Mouse (Mus musculus) spleen, postnatal 4 days (tissue): Measurements from ENCODE around the gene Cdh24.

ENCODE experiments used
- DNase-seq, 2 experiments: peaks; one replicate each; pipeline ENCODE4 v3.0.0; 2022; ENCODE audit warnings: low spot score in 2 of 2

Gene Cdh24

DNA sequence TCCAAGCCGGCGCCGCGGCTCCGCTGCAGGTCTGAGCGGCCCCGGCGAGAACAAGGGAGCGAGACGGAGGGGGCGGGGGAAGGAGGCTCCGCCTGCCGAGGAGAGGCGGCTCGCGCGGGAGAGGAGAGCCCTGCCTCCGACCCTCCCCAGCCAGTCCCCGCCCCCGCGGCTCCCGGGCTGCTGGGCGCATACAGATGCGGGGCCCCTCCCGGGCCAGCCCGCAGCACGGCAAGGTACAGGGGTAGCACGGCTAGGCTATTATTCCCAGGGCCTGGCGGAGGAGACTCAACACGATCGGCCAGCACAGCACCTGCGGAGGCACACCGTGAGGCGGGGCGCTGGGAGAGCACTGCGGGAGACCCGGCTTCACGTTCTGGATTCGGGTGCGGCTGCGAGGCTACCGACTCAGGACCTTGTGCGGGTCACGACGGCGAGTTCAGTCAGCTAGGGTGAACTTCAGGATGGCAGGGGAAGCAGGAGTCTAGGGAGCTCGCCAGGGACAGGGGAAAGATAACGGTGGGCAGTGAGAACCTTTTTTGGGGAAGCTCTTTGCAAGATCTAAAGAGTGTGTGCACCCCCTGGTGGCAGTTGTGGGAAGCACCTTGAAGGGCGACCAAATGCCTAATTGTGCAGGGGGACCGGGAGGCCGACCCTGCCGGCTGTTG lies at the start of gene Cdh24:
Gene Cdh24 (minus strand): TSS at position 60 of the 665 bp plus-strand sequence.
- peak; percentile 85 to 96 for DNase-seq

DNA sequence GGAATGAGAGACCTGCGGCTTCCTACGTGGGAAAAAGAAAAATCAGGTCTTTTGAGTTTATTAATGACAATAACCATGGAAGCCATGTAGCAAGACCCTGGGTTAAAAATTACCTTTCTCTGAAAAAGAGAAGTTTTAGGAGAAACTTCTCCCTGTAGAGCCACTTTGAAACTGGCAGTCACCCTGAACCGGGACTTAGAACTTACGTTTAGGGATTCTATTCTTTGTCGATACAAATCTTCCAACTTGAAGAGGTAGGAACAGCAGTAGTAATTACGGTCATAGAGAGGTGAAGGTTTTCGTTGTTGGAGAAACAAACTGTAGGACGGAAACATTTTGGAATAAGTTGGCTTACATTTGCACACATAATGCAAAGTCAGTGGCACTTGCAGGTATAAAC lies 46.1 kb upstream of the Cdh24 start:
- no peak for DNase-seq

DNA sequence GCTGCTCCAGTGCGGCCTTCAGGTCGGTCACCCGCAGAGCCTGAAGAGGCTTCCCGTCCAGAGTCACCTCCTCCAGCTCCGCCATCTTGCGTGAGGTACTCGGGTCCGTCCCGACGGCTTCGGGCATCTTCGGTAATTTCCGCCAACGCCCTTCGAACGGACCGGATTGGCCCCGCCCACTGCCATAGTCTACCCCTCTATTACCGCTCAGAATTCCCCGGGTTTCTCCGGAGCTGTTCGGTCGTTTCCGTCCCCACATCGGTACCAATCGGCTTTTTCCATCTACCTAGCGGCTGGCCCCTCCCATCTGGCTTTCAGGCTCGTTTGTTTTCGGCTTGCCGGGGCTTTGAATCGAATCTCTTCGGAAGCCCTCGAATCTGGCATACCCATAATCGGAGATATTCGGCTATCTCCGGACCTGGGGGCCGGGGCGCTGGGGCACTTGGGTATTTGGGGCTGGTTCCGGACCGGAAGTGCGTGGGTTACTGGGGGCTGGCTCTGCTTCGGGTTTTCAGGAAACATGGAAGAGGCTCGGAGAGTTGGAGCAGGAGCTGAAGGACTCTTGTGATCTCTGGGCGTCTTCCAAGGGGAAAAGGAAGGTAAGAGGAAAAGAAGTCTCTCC lies 45.5 kb upstream of the Cdh24 start, which contains the start of gene Acin1:
Gene Acin1 (minus strand): TSS at position 410 of the 622 bp plus-strand sequence.
- DNase-seq = peak; percentile 99 to 100

DNA sequence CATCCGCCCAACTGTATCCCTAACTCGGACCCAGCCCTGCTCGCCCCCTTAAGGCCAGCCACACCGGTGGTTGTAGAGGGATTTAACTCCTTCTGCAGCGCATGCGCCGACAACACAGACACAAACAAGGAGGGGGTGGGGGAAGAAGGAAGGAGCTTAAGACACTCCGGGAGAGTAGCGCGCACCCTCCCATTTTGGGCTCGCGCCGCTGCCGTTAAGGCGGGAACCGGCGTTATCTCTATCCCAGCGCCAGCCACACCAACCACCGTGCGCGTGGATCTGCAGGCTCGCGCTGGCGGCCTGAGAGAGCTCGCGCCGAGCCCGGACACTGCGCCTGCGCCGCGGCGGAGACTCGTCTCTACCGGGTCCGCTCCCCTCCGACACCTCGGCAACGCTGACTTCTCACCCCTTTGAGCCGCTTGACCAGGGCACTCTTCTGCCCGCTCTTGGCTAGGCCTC lies 44.9 kb upstream of the Cdh24 start, which contains the start of gene 1700123O20Rik:
Gene 1700123O20Rik (plus strand): TSS at position 154 of the 459 bp plus-strand sequence.
- peak in 1 of 2 experiments; percentile 87 for DNase-seq

DNA sequence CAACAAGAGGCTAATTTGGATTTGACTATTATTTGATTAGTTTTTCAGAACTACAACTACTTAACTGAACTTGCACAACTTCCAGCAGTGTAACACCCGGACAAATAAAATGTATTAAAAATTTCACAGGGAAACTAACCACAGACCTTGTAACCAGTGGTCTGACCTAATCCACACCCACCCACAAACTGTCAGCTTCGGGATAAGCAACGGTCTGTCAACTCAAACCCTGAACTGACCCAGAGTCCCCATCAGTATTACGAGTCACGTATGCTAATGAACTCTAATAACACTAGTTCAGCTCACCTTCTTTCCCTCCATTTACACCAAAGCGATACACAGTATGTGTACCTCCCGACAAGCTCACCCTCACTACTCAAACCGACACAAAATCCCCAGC lies 44.3 kb upstream of the Cdh24 start:
- DNase-seq = no peak

DNA sequence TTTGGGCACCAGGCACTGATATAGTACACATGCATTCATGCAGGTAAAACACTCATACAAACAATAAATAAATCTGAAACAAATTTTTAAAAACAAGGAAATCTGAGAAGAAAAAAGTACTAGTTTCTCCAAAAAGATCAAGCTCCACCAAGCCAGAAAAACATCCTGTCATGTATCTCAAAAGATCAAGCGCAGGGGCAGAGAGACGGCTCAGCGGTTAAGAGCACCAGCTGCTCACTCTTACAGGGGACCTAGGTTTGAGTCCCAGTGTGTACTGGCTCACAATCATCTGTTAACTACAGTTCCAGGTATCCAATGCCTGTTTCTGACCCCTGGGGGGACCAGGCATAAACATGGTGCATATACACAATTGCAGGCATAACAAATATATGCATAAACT lies 41.2 kb upstream of the Cdh24 start:
- no peak for DNase-seq

DNA sequence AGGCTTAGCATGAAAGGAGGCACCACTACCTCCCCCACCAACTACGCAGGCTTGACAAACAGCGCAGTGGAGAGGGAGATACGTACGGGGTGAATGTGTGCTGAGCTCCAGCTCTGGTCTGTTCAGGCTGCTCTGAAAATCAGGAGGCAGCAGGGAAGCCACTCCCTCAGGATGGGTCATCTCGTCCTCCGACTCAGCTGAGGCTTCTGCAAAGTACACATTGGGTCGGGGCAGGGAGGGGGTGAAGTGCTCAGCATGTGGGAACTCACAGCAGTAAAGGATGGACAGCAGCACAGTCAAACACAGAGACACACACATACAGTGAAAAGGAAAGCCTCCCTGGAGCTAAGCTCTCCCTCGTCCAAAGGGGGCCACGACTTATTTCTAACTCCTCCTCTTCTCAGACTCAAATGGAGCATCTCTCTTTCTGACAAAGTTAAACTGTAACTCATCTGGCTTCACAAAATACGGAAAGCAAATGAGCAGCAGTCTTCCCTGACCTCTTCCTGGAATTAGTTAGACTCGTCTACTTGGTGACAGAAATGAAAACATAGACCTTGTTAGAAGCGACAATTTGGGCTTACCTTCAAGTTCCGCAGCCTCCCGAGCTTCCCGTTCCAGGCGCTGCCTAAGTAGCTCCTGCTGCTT lies 37.6 kb upstream of the Cdh24 start:
- no peak for DNase-seq

DNA sequence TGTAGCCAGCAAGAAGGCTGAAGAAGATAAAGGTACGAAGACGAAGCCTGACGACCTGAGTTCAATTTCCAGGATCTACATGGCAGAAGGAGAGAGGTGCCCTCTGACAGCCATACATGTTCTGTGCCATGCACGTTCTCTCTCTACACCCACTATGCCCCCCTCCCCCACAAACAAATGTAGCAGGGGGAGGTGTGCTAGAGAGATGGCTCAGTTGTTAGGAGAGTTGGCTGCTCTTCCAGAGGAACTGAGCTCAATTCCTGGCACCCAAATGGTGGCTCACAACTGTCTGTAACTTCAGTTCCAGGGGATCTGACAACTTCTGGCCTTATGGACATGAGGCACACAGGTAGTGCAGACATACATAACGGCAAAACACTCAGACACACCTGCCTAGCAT lies 35.1 kb upstream of the Cdh24 start:
- no peak for DNase-seq

DNA sequence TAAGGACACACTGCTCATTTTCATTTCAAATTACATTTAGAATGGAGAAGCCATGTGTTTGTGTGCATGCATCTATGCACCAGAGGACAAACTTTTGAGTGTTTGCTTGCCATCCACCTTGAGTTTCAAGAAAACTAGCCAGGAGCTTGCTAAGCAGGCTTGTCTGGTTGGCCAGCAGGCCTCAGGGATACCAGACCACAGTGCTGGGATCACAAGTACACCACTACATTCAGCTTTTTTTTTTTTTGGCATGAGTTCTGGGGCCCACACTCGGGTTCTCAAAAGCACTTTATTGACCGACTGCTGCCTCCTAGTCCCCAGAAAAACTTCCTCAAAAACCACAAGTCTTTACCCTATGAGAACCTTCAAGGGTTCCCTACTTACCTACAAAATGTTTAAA lies 33.2 kb upstream of the Cdh24 start:
- no peak for DNase-seq

DNA sequence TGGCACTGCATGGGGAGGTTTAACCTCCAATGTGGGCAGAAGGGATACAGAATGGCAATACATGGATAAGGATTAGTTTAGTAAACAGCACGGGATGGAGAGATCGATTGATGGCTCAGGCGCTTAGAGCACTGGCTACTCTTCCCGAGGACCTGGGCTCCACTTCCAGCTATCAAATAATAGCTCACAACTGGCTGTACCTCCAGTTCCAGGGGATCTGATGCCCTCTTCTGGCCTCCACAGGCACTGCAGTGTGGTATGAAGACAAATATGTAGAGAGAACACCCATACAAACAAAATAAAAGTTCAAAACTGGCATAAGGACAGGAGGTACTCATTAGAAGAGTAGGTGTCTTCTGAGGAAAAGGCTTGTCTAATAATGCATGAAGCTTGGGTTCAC lies 28.2 kb upstream of the Cdh24 start:
- DNase-seq = peak; percentile 56 to 81

DNA sequence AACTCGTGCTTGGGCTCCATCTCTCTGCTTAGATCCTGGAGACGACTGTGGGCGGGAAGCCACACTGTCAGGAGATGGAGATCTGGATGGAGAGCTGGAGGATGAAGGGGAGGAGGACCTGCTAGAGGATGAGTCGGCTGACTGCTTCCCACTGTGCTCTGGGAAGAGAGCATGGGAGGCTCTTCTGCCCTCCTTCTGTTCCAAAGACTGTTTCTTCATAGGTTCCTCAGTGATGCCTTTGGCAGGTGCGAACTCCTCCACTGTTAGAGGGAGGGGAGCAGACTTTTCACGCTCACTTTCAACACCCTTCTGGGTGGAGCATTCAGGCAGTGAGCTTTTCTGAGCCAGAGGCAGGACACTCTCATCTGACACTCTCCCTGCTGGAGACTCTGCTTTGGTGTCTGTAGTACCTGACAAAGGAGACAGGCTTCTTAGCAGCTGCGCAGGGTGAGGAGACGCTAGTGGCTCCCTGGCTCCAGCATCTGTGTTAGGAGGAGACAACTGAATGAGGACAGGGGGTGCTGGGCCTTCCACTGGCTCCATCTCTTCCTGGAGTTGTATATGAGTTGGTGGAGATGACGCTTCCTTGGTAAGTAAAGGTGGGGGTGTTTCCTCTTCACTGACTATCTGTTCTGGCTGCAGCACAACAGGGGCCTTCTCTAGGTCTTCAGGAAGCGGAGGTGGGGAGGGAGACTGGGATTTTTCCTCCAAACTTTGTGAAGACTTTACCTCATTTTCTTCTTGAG lies 23.5 kb upstream of the Cdh24 start:
- no peak for DNase-seq

DNA sequence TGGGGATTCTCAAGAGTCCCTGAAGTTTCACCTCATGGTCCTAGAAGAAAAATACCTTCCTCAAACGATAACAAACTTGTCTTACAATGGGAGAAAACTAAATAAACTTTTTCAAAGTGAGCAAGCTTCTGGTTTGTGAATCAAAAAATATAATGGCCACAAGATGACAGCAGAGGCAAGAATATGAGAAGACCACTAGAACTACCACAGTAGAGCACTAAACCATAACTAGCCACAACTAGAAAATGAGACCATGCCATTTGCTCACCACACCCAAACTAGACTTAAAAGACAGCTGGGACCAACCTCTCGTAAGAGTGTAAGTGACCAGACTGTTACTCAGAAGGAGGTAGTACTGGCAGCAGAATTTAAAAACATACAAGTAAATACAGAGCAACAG lies 18.8 kb upstream of the Cdh24 start:
- DNase-seq = no peak

DNA sequence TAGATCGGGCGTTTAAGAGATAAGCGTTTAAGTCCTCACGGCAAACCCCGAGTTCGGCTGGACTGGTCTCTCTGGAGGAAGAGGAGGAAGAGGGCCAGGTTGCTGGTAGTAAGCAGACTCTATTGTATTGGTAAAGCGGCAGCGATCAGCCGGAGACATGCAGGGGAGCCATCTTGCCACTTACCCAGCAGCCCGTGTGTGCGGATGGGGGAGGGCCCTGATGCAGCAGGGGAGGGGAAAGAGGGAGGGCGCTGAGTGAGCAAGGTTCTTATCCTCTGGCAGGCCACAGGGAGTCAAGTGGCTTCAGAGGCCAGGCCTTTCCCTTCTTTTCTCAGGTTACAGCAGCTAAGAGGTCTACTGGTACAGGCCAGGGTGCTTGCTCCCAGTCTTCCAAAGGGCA lies 12.3 kb upstream of the Cdh24 start:
- DNase-seq = peak; percentile 81 to 89

DNA sequence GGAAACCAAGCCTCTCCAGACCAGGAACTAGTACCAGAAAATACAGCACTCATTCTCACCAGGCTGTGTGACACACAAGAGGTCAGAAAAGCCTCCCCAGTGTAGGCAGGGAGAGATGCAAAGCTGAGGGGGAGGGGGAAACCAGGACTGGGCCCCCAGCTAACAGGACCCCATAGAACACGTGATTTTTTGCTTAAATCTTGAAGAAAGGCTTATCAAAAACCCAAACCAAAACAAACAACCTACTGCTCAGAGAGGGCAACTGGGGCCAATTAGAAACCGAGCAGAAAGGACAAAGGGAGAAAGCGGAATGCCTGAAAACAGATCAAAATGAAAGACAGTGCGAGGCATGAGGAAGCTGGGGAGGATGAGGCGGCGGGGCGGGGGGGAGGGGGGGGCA lies 11.6 kb upstream of the Cdh24 start:
- DNase-seq = no peak

DNA sequence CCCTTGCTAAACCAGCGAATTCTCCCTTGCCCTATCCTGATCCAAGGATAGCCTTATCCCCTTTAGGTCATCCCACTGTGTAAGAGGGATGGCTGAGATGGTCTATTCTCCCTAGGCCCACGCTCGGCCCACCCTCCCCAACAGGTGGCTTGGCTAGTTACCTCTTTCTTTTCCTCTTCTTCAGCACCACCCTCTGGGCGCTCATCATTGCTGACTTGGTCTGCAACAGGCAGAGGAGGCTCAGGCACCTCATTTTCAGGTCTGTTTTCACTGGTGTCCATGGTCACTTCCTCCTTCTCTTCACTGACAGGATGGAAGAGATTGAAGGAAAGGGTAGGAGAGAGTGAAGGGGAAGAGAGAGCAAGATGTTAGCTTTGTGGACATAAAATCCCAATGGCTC lies 10.4 kb upstream of the Cdh24 start:
- DNase-seq = no peak

DNA sequence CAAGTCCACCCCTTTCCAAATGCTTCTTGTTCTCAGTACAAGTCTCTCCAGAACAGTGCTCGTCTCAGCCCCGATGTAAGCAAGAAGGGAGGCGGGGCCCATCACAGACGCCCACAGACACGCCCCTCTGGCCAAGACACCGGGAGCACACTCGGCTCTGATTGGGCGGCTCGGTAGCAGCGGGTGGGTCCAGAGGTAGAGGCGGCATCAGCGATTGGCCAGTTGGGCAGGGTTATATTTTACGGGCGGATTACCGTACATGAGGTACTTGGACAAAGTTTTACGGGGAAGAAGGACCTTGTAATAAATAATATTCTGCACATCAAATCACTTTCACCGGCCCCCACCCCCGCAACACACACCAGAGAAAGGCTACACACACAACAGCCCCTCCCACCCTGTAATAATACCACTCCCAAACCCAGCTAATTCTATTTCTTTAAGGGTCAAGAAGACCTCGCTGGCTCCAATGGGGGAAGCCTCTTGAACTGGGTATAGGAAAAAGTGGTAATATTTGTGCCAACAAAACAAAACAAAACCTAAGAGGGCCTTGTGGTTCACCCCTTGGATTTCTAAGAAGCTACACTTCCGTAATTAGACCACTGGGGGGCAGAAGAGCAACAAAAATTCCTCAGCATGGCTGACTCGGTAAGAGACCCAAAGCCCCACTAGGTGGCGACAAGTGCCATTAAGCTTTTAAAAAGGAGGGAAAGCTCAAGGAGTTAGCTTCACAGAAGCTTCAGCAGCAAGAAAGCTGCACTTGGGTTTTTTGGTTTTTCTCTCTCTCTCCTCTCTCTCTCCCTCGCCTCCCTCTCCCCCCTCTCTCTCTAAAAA lies 9.7 kb upstream of the Cdh24 start:
- peak; percentile 88 to 93 for DNase-seq

DNA sequence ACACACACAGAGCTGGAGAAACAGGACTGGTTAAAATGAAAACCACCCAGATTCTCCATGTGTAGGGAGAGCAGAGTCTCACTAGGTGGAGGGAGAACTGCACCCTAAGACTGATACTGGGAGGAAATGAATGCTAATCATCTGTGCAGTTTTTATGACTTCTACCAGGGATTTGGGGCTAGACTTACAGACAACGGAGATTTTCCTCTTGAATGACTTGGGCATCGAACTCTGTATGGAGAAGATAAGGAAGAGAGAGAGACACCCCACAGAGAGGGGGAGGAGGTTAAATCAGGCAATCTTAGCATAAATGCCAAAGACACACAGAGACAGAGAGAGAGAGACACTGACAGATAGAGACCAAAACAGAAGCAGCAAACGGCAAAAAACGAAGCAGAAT lies 6.7 kb upstream of the Cdh24 start:
- no peak for DNase-seq

DNA sequence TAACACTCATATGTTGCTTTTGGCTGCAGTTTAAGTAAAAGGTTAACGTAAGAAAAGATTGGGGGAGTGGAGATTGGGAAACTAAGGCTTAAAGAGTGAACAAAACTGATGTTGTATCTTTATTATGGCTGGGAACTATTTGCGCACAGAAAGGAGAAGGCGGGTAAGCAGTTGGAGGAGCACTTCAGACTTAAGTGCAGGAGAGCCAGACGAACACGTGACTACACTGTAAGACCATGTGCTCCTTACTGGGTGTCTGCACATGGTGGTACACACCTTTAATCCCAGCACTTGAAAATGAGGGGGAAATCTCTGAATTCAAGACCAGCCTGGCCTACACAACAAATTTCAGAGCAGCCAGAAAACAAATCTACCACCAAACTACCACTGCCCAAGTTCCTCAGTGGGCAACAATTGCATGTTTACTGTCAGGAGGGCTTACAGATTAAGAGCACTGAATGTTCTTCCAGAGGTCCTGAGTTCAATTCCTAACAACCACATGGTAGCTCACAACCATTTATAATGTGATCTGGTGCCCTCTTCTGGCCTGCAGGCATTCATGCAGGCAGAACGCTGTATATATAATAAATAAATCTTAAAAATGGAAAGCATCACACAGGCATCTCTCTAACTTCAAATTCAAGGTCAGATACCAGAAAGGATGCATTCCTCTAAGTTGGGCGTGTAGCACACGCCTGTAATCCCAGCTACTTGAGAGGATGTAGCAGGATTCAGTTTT lies 5.9 kb upstream of the Cdh24 start:
- no peak for DNase-seq

DNA sequence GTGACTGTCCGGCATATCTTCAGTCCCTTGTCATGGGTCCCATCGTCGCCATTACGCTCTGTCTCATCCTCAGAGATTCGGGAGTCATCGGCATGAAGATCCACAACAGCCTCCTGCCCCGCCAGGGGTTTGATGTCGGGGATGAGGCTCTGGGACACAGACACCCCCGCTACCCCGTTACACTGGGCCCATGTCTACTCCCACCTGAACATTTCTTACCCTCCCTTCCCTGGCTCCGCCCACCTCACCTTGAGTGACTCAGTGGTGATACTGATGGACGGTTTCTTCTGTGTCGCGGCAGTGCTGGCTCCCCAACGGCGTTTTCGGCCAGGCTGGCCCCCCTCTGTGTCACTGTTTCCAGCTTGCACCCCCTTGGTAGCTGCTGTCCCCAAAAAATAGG lies 5.3 kb upstream of the Cdh24 start:
- DNase-seq = no peak

DNA sequence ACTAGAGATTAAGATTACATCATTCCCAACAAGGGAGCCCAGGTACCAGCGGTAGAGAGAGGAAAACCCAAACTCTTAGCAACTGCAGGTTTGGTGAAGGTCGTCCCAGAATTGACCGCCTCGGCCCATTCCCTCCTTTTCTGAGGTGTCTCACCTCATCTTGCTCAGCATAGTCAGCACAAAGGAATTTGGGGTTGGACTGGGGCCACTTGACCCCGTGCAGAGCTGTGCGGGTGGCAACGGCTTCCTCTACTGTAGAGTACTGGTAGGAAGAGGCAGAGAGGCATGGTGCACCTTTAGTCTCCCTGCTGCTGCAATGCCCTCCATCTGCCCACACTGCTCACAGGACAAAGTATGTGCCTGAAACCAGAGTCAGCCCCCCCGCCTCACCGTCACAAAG lies 3.1 kb upstream of the Cdh24 start:
- no peak for DNase-seq

DNA sequence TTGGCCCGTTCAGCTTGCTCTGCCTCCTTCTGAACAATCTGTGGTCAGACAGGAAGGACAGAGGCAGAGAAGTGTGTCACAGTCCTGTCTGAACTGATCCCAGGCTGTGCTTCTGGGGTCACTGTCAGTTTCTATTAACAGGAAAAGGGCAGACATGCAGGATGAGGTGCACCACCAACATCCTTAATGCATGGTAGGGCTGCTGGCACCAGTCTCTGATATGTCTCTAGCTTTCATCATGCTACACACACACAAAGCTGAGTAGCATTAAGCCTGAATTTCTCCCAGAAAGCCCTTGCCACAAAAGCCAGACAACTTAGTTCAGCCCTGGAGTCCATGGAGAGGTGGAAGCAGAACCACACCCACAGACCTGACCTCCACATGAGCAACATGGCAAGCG lies 1.8 kb upstream of the Cdh24 start:
- DNase-seq = no peak
